Mouse (Mus musculus) lung, embryonic 14.5 days (tissue): ENCODE results near the gene Gm7534. TPM values are rescaled to one million over a fixed set of nuclear protein-coding genes. Genes with fewer than 3 reads are reported as not detected.
"Not testable (repeated sequence)": the region's sequence is repeated elsewhere in the genome, so short reads cannot be mapped to it uniquely, and the experiment has no call there.

Experiments
- ATAC-seq: fragments of 200-750 bp; cut with Nextera tagmentation; 2 replicates; pipeline ENCODE4 v1.8.0; 2017; ENCODE audit warnings: mild to moderate bottlenecking, moderate TSS enrichment, moderate library complexity; ENCODE audit not compliant: insufficient read depth
- DNase-seq: peaks from one replicate; pipeline ENCODE4 v3.0.0-alpha.2; 2015
- H3K27ac ChIP-seq: fragments of 300-500 bp; sonication (generic); 2 replicates; pipeline ENCODE4 v1.5.1; 2014; ENCODE audit warnings: low read depth, mild to moderate bottlenecking, moderate library complexity
- H3K27me3 ChIP-seq: fragments of 300-500 bp; sonication (generic); 2 replicates; pipeline ENCODE4 v1.6.1; 2014; ENCODE audit warnings: low read length, control low read depth; ENCODE audit not compliant: insufficient read depth
- H3K36me3 ChIP-seq: fragments of 300-500 bp; sonication (generic); 2 replicates; pipeline ENCODE4 v1.6.1; 2014; ENCODE audit warnings: control low read depth; ENCODE audit not compliant: insufficient read depth
- H3K4me1 ChIP-seq: fragments of 300-500 bp; sonication (generic); 2 replicates; pipeline ENCODE4 v1.6.1; 2014; ENCODE audit warnings: antibody characterized with exemption, control low read depth; ENCODE audit not compliant: insufficient read depth
- H3K4me2 ChIP-seq: fragments of 300-500 bp; sonication (generic); 2 replicates; pipeline ENCODE4 v1.6.1; 2014; ENCODE audit warnings: mild to moderate bottlenecking
- H3K4me3 ChIP-seq: fragments of 300-500 bp; sonication (generic); 2 replicates; pipeline ENCODE4 v1.5.1; 2014; ENCODE audit warnings: low read depth, low read length
- H3K9ac ChIP-seq: fragments of 300-500 bp; sonication (generic); 2 replicates; pipeline ENCODE4 v1.6.1; 2014
- H3K9me3 ChIP-seq: fragments of 300-500 bp; sonication (generic); 2 replicates; pipeline ENCODE4 v1.6.1; 2016; ENCODE audit warnings: low read depth, low read length, control low read depth
- CTCF ChIP-seq: IDR thresholded peaks from 2 replicates; pipeline ENCODE4 v1.5.1; 2016; ENCODE audit warnings: antibody characterized with exemption, low read depth
- WGBS: fragments of 180-500 bp; shearing (Covaris S2); extraction: QIAGEN DNeasy Blood & Tissue Kit; methylation state at CpG from one replicate; pipeline ENCODE4 v1.1.7; 2014; 5-methylcytosine and 5-hydroxymethylcytosine counted together
- polyA plus RNA-seq: library from polyadenylated mRNA; unstranded; fragments of >200 nt; fragmentation: Nextera tagmentation; extraction: Ambion mirVana; gene quantifications from 2 replicates; pipeline ENCODE4 v1.2.1, GENCODE M21; 2014

The Gm7534 gene
- polyA plus RNA-seq, 1 experiment from 2014 or later, result not detected

GRCm38 (mm10) chr4:134172391-134172790 lies 30.4 kb downstream of the Gm7534 start:
- ATAC-seq (no peak), DNase-seq (peak; percentile 51)
- Histone ChIP-seq H3K9ac (no peak overlapping the region), H3K4me1 (no peaks in the 10 kb centered on the region), H3K36me3 (peaks cover 9% of the 10 kb centered on the region; the same call in 1 of the 2 replicates), H3K4me3 (no peak overlapping the region), H3K27ac (no peak overlapping the region), H3K9me3 (no peaks in the 10 kb centered on the region), H3K27me3 (no peaks in the 10 kb centered on the region), H3K4me2 (no peak overlapping the region)
- WGBS, result 73% methylated on average over 3 of the region's 3 CpGs
- TF ChIP-seq CTCF, result no peak

- WGBS, result 94% methylated on average over 3 of the region's 3 CpGs
- Histone ChIP-seq H3K4me3 (no peak overlapping the region), H3K9me3 (no peaks in the 10 kb centered on the region), H3K27me3 (no peaks in the 10 kb centered on the region), H3K9ac (no peak overlapping the region), H3K36me3 (peaks cover 16% of the 10 kb centered on the region), H3K27ac (no peak overlapping the region), H3K4me2 (no peak overlapping the region), H3K4me1 (no peaks in the 10 kb centered on the region)
- no peak for ATAC-seq
- TF ChIP-seq CTCF, result peak; percentile 20; the same call in 1 of the 2 replicates
- DNase-seq, result peak; percentile 7
Observed at GRCm38 (mm10) chr4:134166906-134167305, 35.9 kb downstream of the Gm7534 start.

- WGBS, result 86% methylated on average over 3 of the region's 3 CpGs
- no peak overlapping the region for H3K27ac ChIP-seq
Observed at GRCm38 (mm10) chr4:134165548-134166465, 37.0 kb downstream of the Gm7534 start.

GRCm38 (mm10) chr4:134165024-134165423 lies 37.8 kb downstream of the Gm7534 start:
- no peak for DNase-seq
- no peak overlapping the region for H3K9ac ChIP-seq
- H3K4me2 ChIP-seq, result no peak overlapping the region
- no peak for ATAC-seq
- no peak for TF ChIP-seq CTCF
- H3K27me3 ChIP-seq, result no peaks in the 10 kb centered on the region
- WGBS, result 60% methylated on average over 6 of the region's 6 CpGs
- H3K27ac ChIP-seq, result no peak overlapping the region
- H3K4me1 ChIP-seq, result no peaks in the 10 kb centered on the region
- H3K36me3 ChIP-seq, result peaks cover 9% of the 10 kb centered on the region
- H3K9me3 ChIP-seq, result no peaks in the 10 kb centered on the region
- H3K4me3 ChIP-seq, result no peak overlapping the region

More at GRCm38 (mm10) chr4:134165548-134166465, 37.0 kb downstream of the Gm7534 start:
- peaks cover 9% of the 10 kb centered on the region for H3K36me3 ChIP-seq
- TF ChIP-seq CTCF, result no peak
- no peak overlapping the region for H3K9ac ChIP-seq
- DNase-seq (no peak), ATAC-seq (no peak)
- no peaks in the 10 kb centered on the region for H3K9me3 ChIP-seq
- H3K4me3 ChIP-seq, result no peak overlapping the region
- no peaks in the 10 kb centered on the region for H3K4me1 ChIP-seq
- H3K27me3 ChIP-seq, result no peaks in the 10 kb centered on the region
- H3K4me2 ChIP-seq, result no peak overlapping the region

GRCm38 (mm10) chr4:134164591-134164990 lies 38.2 kb downstream of the Gm7534 start:
- no peak for TF ChIP-seq CTCF
- WGBS, result 85% methylated on average over 5 of the region's 6 CpGs
- Histone ChIP-seq H3K27ac (no peak overlapping the region), H3K27me3 (no peaks in the 10 kb centered on the region), H3K4me3 (no peak overlapping the region), H3K9me3 (no peaks in the 10 kb centered on the region), H3K36me3 (peaks cover 9% of the 10 kb centered on the region), H3K4me1 (no peaks in the 10 kb centered on the region), H3K4me2 (no peak overlapping the region), H3K9ac (no peak overlapping the region)
- DNase-seq, result no peak
- ATAC-seq, result no peak

- not testable (repeated sequence) for H3K4me1 ChIP-seq
- whole genome bisulfite sequencing, result 3% methylated on average over 28 of the region's 30 CpGs
Observed at GRCm38 (mm10) chr4:134160071-134160470, 42.7 kb downstream of the Gm7534 start.

GRCm38 (mm10) chr4:134158774-134159173 lies 44.0 kb downstream of the Gm7534 start:
- Histone ChIP-seq H3K9ac (no peak overlapping the region), H3K4me2 (no peak overlapping the region; the same call in 1 of the 2 replicates), H3K9me3 (no peaks in the 10 kb centered on the region), H3K27ac (no peak overlapping the region), H3K36me3 (peaks cover 9% of the 10 kb centered on the region; the same call in 1 of the 2 replicates), H3K27me3 (no peaks in the 10 kb centered on the region), H3K4me1 (no peaks in the 10 kb centered on the region; the same call in 1 of the 2 replicates), H3K4me3 (no peak overlapping the region)
- WGBS, result 82% methylated on average over 6 of the region's 6 CpGs
- no peak for TF ChIP-seq CTCF
- DNase-seq (no peak), ATAC-seq (no peak)

More at GRCm38 (mm10) chr4:134160071-134160470, 42.7 kb downstream of the Gm7534 start:
- Histone ChIP-seq H3K4me2 (peak overlapping the region; percentile 52), H3K4me3 (peak overlapping the region; percentile 49), H3K9ac (peak overlapping the region; percentile 41)
- peak; percentile 77 for DNase-seq
- not testable (repeated sequence) for ATAC-seq, H3K27ac ChIP-seq, H3K27me3 ChIP-seq, H3K9me3 ChIP-seq, H3K36me3 ChIP-seq
